Mouse (Mus musculus) B cell, adult 67 days (primary cell): Measurements from ENCODE around the gene Sult2a3. TPM values are rescaled to one million over a fixed set of nuclear protein-coding genes. Genes with fewer than 3 reads are reported as not detected.

Experiments used
- total RNA-seq, 2 experiments: library from RNA; stranded (reverse); gene quantifications; 4 replicates each; pipeline ENCODE4 v1.2.4; 2023

Sult2a3 gene
- total RNA-seq, result not detected

DNA sequence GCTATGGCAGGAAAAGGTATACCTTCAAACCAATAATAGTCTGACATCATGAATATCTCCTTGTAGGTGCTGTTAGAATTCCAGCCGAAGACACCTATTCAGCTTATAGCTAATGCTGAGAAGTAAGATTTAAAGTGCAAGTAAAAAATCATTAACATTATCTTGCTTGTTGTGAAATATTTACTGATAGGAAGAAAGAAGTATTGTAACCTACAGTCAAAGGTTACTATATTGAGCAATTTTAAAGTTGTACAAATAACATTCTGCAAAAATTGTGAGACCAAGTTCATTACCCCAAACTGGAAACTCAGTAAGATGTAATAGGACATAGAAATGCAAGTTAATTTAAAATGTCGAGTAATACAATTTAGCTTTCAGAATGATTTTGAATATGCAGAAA is at the start of gene Sult2a3:
Gene Sult2a3, minus strand, starts transcription at position 101 of the 400 bp plus-strand sequence.

Other genes with a start within 250 kb of the Sult2a3 start
- not detected for gene Sult2a4, start 133.4 kb downstream of the Sult2a3 start, total RNA-seq
- not detected for gene Sult2a6, start 131.8 kb upstream of the Sult2a3 start, total RNA-seq
- gene Obox8, start 210.5 kb upstream of the Sult2a3 start, total RNA-seq, result not detected